Mouse (Mus musculus) adrenal gland, postnatal 14 days (tissue): ENCODE data around the gene Ntn3. TPM values are rescaled to one million over a fixed set of nuclear protein-coding genes. Genes with fewer than 3 reads are reported as not detected.

Experiments used
- DNase-seq: peaks from one replicate; pipeline ENCODE4 v3.0.0; 2021; ENCODE audit warnings: mixed read lengths
- total RNA-seq: library from RNA; stranded (reverse); gene quantifications from 2 replicates; pipeline ENCODE4 v1.2.3, GENCODE M21; 2021

Gene Ntn3
- total RNA-seq, 1 experiment from 2014 or later = 2.1 TPM

DNA sequence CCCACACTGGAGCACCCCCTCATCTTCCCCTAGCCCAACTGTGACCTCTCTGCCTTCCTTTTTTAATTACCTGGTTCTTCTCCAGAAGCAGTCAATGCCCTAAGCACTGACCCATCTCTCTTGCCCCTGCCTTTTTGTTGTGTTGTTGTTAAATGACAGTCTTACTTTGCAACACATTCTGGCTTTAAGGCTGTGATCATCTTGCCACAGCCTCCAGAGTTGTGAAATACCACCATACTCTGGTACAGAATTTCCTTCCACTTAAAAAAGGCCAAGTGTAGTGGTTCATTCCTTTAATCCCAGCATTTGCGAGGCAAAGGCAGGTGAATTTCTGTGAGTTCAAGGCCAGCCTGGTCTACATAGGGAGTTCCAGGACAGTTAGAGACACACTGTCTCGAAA, 18.4 kb downstream of the Ntn3 start:
- DNase-seq = no peak

DNA sequence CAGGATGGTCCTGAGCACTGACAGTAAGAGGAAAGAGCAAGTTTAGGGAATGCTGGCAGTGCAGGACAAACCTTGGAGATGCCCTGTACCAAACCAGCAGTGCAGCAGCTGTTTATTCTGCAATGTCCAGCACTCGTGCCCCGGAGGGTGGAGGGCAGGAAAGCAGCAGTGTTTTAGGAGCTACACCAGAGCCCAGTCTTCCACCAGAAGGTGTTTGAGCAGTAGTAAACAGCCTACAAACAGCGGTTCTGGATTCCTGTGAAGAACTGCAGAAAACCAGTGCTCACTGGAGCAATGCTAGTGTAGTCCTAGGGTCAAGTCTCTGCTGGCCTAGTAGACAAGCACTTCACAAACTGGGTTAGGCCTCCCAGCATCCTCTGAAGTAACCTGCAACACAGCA, 35.1 kb downstream of the Ntn3 start:
- no peak for DNase-seq

DNA sequence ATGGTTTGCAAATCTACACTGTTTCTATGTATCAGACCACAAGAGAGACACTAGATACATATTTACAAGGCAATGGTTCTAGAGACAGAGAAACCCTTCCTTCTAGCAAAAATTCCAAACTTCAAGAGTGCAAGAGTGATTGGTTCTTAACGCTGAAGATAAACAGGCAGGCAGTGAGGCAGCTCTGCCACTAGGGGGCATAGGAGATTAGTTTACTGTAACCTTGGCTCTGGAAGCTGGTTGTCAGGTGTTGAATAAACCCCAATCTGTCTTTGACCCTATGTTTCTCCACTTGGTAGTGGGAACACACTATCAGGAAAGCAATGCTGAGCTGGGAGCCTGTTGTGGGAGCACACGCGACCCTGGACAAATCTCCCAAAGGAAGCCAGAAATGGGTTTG, 35.9 kb downstream of the Ntn3 start:
- peak; percentile 82 for DNase-seq

DNA sequence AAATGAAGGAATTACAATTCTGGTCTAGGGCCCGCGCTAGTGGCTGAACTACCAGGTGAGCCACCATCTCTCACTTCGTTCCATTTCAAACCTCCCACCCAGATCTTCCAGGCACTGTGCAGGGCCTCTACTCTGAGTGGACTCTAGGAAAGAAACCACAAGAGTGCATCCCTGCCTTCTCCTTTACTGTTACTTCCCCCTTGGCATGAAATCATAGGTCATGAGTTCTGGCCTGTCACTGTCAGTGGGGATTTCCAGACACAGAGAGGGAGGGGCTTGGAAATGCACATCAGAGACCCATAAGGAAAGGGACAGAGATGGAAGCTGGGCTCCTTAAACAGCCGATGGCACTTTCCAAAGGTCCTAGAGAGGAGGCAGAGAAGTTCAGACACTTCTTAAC, 37.6 kb downstream of the Ntn3 start:
- DNase-seq = no peak

DNA sequence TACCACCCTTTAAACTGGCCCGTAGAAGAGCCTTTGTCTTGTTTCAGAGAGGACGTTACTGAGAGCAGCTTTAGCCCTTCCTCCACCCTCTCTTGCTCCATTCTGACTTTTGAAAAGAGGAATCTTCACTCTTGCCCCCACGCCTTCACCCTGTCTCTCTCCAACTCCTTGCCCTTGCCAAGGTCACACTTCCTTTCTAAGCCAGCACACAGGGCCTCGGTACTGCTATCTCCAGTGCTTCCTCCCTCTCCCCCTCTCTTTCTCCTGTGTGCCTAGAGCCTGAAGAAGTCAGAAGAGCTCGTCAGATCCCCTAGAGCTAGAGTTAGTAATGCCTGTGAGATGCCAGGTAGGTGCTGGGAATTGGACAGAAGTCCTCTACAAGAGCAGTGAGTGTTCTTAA, 38.6 kb downstream of the Ntn3 start:
- no peak for DNase-seq

DNA sequence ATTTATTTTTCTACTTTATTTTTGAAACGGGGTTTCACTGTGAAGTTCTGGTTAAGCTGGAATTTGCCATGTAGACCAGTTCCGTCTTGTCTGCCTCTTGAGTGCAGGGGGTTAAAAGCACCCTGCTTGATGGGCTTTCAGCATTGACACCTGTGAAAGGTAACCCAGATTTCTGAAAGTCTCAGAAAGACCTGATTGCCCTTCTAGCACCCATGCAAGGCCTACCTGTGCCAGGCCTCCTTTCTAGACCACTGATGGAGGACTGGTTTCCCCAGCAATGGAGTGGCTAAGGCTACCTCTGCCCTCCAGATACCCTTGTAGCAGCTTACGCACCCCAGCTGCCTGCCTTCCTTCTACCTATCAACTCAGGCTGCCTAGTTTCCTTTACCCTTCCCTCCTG, 39.2 kb downstream of the Ntn3 start:
- DNase-seq = no peak

DNA sequence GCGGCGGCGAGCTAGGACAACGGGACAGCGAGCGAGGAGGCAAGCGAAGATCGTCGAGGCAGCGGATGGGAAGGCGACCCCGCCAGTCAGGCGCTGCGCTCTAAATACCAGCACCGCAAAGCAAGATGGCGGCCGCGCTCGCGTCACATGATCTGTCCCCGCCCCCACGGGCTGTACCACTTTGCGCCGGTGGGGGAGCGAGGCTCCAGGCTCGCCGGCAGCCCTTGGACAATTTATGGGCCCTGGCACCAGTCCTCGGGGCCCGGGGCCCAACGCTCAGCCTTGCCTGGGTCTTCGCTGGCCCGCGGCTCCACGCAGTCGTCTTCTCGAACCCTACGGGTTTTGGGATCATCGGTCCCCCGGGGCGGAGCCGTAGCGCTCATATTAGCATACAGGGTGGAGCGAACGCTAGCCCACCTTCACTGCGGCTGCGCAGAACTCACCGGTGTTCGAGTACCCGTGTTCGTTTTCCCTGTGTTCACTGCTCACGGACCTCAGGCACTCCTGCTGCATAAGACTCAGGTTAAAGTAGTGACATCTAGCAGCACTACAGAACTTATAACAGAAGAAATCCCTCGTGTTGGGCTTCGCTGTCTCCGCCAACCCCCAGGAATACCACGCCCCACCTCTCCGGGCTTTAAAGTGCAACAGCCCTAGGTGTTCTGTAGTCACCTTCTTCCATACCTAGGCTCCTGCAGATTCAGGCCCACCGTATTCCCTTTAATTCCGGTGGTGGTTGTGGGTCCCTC, 39.8 kb downstream of the Ntn3 start, which contains the start of gene Atp6v0c:
Atp6v0c (minus strand) TSS at position 386 of the 749 bp plus-strand sequence.
- DNase-seq = peak; percentile 96

DNA sequence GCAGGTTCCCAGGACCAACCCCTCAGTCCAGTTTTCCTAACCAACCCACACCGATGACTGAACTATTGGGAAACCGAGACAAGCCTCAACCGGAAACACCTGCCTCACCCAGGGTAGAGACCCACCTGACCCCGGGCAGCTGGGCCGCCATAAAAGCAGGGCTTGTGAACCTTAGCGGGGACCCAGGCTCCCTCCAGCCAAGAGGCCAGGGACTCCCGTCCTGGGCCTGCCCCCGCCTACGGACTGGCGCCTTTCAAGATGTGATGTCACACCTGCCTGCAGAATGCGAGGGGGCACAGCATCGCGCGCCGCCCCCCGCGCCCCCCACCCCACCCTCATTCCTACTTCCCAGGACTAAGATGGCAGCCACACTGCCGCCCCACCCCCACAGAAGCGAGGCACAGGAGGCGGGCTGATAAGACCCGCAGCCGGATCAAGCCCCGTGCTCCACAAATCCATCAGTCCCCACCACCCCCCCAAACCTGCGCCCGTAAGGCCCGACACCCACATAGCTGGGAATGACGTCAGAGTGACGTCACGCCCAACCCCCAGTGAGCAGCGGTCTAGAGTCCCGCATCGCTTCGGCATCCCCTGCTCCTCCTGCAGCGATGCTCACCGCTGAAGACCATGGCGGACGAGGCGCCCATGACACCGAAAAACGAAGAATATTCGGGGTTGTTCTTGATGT, 40.6 kb downstream of the Ntn3 start:
- peak; percentile 75 for DNase-seq

DNA sequence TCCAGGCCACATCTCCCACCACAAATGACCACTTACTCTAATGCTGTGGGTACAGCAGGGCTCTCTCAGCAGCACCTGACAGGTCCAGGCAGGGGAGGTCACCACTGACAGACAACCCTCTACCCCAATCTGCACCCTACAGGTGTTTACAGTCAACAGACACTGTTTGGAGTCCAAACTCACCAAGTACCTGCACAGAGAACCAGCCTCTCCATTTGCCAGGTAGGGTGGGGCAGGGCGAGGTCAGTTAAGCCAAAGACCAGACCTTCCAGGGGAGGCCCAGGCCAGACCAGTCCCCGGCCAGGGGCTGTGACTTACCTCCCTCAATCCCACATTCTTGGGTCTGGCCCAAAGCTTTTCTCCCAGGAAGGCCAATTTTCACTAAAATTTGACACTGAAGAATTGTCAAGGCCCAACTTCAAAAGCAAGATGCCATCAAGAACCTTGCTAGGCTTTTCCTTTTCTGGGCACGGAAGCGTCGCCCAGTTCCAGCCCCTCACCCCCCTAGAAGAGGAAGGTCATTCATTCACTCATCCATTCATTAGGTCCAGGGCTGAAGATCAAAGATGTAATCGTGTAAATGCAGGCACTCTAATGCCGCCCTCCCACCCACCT, 41.3 kb downstream of the Ntn3 start:
- peak; percentile 58 for DNase-seq

DNA sequence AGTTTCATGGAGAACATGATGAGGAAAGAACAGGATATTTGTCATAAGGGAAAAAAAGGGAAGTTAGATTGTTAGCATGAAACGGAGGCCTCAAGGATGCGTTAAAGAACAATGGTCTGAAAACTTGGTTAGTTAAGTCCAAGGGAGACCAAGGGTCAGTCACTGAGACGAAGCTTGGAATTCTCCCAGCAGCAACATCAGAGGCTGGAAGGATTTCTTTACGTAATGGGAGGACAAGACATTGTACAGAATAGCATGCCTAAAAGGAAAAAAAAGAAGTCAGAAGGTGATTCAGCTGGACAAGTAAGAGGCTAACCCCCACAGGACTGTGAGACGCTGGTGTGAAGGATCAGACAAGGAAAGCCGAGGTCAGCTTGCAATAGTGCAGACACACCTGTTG, 42.2 kb downstream of the Ntn3 start:
- no peak for DNase-seq

DNA sequence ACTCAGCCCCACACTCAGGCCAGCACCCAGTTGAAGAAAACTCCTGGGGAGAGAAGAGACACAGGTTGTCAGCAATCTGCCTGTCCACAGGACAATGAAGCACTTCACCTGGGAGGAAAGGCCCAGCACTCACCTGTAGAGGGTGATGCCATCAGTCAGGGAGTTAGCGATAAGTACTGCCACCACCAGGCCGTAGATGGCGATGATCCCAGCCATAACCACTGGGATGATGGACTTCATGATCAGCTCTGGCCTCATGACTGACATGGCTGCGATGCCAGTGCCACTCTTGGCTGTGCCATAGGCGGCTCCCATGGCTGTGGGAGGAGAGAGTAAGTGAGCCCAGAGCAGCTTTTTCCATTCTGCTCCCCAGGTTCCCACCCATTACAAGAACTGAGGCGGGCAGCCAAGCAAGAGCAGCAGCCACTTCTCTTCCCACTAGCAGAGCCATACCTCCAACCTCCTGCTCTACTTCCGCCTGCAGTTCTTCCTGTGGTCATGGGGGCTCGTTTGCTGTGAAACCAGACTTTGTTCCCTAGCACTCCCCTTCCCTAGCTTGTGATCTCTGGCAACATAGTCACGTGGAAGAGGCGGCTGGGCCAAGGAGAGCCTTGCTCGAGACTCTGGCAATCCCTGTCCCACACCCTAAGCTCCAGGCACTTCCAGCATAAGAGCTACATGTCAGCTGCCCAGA, 44.6 kb downstream of the Ntn3 start:
- no peak for DNase-seq

DNA sequence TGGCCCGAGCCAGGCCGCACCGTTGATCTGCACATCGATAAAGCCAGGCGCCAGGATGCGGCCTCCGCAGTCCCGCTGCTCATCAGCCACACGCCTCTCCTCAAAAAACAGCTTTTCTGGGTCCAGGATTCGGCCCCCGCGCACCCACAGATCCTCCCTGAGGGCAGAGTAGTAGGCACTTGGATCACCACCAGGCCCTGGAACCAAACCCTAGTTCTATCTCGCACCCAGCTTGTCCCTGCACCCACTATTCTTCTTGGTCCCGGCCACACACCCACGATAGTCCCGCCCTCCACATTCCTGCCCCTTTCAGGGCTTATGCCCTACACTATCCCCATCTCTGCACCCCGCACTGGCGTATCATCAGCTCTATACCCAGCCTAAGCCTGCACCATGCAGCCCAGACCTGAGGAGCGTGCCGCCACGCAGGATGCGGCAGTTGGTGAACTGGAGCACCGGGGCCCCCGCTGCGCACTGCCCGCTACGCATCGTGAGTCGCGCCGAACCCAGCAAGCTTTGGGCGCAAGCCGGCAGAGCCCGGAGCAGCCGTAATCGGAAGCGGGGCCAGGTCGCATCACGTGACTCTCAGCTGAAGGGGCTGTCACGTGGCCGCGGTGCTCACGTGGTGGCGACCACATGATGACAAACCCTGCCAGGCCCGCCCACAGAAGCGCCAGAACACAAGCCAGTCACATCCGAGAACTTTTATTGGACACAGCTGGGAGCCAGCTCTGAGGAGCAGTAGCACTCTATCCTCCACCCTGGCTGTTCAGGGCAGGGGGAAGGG, 46.0 kb downstream of the Ntn3 start, which contains the start of gene Amdhd2:
Amdhd2 (minus strand) TSS at position 591 of the 787 bp plus-strand sequence.
- peak; percentile 98 for DNase-seq

DNA sequence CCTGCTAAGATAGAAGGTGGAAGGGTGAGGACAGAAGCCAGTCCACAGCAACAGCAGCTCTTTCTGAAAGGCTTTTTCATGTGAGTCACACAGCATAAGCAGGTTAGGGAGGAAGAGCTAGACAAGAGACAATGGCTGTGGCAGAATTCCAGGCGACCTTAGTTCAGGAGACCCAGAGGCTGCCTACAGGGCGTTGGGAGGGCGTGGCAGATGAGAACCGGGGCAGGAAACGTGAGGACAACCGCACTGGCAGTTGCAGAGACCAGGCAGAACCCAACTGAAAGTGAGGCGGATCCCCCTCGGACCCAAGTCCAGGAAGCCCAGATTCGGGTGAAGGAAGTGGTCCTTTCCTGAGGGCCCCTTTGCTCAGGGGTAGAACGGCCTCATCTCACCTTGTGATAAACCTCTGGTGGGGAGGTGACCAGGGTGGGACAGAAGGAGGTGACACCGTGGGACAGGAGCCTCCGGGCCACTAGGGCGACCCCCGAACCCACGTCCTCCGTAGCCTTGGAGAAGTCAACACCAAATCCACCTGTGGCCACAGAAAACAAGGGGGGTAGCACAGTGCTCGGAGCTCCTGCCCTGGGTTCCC, 46.7 kb downstream of the Ntn3 start:
- DNase-seq = peak; percentile 55

DNA sequence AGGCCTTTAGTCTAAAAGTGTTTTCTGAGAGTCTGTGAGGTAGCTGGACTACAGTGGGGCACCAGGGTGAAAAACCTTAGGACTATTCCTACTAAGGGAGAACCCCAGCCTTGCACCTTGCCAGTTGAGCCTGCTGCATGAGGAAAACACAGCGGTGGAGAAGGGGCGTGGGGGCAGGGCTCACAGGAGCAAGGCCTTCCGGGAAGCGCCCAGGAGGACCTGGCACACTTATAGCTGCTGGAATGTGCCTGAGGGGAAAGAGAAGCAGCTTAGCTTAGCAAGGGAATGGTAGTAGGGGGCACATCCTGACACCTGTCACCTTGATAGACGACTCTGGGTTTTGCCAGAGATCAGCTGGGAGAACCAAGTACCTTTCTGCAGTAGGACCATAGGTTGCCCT, 47.9 kb downstream of the Ntn3 start:
- no peak for DNase-seq

DNA sequence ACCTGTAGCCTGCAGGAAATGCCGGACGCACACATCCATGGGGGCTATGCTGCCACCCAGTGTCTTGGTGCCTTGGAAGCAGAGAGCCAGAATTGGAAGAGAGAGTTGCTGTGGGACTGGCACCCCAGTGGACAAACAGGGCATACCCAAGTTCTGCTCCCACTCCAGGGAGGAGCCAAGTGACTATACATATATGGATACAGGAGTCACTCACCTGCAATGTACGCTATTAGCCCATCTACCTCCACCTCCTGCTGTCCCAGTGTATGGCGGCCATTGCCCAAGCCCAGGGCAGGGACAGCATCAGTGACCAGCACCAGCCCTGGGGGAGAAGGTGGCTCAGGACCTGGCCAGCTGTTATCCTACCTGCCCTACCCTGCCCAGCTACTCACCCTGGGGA, 51.8 kb downstream of the Ntn3 start:
- DNase-seq = no peak

DNA sequence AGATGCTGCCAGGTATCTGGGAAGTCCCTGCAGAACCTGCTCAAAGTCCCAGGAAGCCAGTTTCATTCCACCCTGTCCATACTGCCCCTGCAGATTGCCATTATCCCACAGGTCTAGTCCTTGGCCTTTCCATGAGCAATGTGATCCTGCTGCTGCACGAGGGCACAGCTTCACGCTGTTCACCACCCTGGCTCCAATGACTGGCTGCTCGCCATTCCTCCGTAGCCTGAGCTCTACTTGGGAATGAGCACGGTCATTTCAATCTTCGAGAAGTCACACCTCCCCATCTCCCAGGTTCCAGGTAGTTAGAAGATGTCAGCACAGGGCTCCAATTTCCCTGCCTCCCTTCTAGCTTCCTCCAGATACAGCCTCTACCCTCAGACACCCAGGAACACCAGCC, 52.2 kb downstream of the Ntn3 start:
- DNase-seq = no peak

DNA sequence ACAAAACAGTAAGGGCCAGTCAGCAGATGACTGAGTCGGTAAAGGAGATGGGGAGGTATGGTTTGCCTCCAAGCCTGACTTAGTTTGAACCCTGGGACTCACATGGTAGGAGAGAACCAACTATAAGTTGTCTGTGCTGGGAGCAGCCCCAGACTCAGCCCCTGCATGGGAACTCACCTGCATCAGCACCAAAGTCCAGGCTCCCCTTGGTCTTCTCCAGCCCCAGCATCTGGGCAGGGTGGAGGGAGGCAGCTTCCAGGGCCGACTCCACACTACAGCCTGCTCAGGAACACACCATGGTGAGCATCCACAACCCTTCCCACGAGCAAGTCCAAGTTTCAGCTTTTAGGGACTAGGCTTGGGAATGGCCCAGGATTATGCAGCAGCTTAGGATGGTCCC, 52.9 kb downstream of the Ntn3 start:
- DNase-seq = no peak

DNA sequence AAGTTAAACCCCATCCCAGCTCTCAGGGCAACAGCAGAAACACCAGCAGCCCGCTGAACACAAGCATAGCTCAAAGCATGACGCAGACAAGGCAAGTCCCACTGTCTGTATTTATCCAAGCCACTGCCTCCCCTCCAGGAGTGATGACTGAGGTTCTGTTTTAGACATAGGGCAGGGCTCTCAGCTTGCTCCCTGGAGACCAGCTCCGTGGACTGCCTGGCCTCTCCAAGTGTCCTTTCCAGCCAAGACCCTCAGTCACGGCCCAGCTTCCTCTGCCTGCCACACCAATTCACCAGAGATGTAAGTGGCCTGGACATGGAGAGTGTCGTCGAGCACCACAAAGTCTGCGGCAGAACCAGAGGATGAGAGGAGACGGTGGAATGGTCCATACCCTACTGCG, 53.6 kb downstream of the Ntn3 start:
- no peak for DNase-seq

DNA sequence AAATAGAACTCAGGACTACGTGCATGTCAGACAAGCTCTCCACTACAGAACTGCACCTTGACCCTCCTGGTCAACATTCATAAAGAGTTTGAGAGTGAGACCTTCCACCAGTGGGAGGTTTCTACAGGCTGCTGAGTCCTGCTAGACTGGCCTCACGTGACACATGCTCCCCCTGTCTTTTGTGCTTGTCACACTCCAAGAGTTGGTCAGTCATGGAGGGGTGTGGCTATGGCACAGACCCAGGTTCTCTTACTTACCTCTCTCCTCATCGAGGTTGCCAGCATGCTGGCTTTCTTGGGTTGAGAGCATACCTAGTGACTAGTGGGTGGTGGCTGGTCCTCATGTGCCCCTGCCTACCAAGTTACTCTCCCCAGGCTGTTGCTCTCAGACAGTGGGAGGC, 54.9 kb downstream of the Ntn3 start:
- DNase-seq = no peak
